Mouse (Mus musculus): ENCODE measurements around the gene Ablim1. TPM values are rescaled to one million over a fixed set of nuclear protein-coding genes. Genes with fewer than 3 reads are reported as not detected.
A peak's percentile ranks its signal among the peaks of the same experiment; 100 is the strongest.

Gene Ablim1
- polyA plus RNA-seq, 1 experiment from 2014 or later, result 6.1 TPM

DNA sequence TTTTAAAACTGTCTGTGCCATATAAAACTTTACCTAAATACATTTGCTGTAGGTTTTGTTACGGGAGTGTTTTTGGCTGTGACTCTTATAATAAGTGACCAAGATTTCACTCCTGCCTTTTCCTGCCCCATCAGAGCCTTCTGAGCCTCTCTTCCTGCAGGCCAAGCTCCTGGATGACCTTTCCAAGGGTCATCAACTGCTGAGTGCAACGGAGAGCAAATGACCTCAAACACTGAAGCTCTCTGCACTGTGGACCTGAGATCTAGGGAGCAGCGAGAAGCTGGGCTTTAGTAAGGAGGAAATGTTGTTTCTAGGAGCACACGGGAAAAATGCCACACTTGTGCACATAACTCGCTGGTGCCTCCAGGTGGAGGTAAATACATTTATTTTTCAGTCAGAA is 199.0 kb downstream of the Ablim1 start:
- H3K27me3 ChIP-seq (replicated peaks), result peaks cover 25% of the 10 kb centered on the region
- H3K36me3 ChIP-seq, result no peaks in the 10 kb centered on the region
- H3K4me2 ChIP-seq, result no peak overlapping the region
- H3K9ac ChIP-seq, result no peak overlapping the region
- H3K4me3 ChIP-seq, result no peak overlapping the region
- H3K9me3 ChIP-seq (replicated peaks), result no peaks in the 10 kb centered on the region
- 47% methylated on average over 5 of the region's 5 CpGs for WGBS (ENCODE audit: insufficient replicate concordance)
- H3K27ac ChIP-seq, result no peak overlapping the region
- ATAC-seq, result no peak
- peaks cover 46% of the 10 kb centered on the region for H3K4me1 ChIP-seq

DNA sequence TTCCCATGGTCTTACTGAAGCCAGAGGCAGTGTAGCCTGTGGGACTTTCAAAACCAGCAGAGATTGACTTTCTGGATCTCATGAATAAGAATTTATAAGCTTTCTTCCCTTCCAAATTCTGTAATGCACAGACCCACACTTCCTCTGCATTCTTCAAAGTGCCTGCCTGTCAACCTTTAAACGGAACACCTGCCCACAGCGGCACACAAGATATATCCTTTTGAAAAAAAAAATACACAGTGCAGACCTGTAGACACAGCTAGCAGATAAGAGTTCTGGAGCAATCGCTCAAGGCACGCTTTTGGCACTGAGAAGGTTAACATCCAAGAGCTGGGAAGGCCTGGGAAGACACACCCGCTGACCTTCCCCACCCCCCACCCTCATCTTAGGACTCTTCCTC is 199.8 kb downstream of the Ablim1 start:
- Histone ChIP-seq H3K4me3 (no peak overlapping the region), H3K4me1 (peaks cover 46% of the 10 kb centered on the region), H3K27me3 (replicated peaks) (peaks cover 23% of the 10 kb centered on the region), H3K36me3 (no peaks in the 10 kb centered on the region), H3K27ac (no peak overlapping the region), H3K9ac (no peak overlapping the region), H3K4me2 (no peak overlapping the region), H3K9me3 (replicated peaks) (no peaks in the 10 kb centered on the region)
- no peak for ATAC-seq
- WGBS (ENCODE audit: insufficient replicate concordance), result 57% methylated on average over 5 of the region's 5 CpGs

DNA sequence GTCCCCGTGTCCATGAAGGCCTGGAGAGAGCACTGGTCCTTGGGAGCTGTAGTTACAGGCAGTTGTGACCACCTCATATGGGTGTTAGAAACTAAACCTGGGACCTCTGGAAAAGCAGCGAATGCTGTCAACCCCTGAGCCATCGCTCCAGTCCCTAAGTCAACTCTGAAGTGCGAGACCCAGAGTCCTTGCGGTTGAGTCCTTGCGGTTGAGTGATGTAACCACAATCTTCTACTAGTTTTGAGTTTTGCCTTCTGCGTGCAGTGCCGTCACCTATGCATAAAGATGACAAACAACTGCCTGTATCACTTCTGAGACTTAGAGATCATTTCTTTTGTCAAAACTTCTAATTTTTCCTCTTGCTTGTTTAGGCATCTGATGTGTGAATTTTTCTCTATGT is 200.7 kb downstream of the Ablim1 start:
- Histone ChIP-seq H3K27me3 (replicated peaks) (peaks cover 13% of the 10 kb centered on the region), H3K4me3 (no peak overlapping the region), H3K36me3 (no peaks in the 10 kb centered on the region), H3K27ac (no peak overlapping the region), H3K4me1 (peaks cover 38% of the 10 kb centered on the region), H3K9me3 (replicated peaks) (no peaks in the 10 kb centered on the region), H3K4me2 (no peak overlapping the region), H3K9ac (no peak overlapping the region)
- WGBS (ENCODE audit: insufficient replicate concordance), result 79% methylated on average over 8 of the region's 8 CpGs
- no peak for ATAC-seq

DNA sequence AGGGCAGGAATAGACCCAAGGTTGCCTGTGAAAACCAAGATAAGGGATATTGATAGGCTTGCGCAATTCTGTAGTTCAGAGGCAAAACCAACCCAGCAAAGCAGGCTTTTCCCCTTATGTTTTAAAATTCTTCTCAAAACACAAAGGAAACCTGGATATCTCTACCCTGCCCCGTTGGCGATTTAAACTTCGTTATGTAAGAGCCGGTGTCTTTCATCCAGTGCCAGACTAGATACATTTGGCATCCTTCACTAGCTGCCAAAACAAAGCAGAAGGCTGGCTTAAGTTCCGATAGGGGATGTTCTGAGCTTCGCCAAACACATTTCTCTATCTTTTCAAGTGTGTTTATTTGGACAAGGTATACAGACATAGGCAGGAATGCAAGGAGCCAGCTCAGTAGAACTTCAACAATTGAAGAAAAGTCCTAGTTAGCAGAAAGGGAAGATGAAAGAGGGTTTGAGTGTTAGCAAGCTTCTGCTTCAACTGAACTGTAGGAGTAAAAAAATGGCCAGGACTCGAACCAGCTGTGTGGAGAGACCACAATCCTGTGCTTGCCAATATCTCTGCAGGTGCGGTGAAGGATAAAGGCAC is 201.8 kb downstream of the Ablim1 start:
- ATAC-seq, result no peak
- Histone ChIP-seq H3K36me3 (no peaks in the 10 kb centered on the region), H3K27me3 (replicated peaks) (0 out of 2 replicates have a peak, but pooled peaks cover 4% of the 10 kb centered on the region), H3K4me2 (no peak overlapping the region), H3K4me3 (no peak overlapping the region), H3K9me3 (replicated peaks) (no peaks in the 10 kb centered on the region), H3K4me1 (peaks cover 29% of the 10 kb centered on the region), H3K27ac (0 out of 2 replicates have a peak overlapping the region, but pooled peaks have one; percentile 3), H3K9ac (no peak overlapping the region)
- 30% methylated on average over 9 of the region's 9 CpGs for WGBS (ENCODE audit: insufficient replicate concordance)

DNA sequence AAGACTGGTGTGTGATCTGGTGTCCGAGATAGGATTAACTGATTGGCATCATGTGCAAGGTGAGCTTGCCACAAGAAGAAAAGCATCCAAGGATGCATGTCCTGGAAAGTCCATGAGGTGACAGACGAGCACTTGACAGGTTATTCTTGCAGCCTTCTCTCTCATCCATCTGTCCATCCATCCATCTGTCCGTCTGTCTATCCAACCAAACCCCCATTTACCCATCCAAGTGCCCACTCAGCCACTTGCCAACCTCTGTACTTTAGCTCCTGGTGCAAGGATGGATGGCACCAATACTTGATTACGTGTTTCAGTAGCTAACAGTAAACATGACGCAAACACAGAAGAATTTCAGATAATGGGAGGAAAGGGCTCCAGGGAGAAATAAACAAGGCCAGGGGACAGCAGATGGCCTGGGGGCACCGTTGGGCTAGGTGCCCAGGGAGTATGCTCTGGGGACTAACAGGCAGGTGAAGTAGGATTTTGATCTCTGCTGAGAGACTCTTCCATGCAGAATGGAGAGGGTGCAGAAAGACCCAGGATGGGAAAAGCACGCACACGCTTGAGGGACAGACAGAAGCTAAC is 202.4 kb downstream of the Ablim1 start:
- no peaks in the 10 kb centered on the region for H3K9me3 ChIP-seq (replicated peaks)
- 49% methylated on average over 8 of the region's 8 CpGs for WGBS (ENCODE audit: insufficient replicate concordance)
- no peaks in the 10 kb centered on the region for H3K36me3 ChIP-seq
- ATAC-seq, result no peak
- peaks cover 24% of the 10 kb centered on the region for H3K4me1 ChIP-seq
- no peaks in the 10 kb centered on the region for H3K27me3 ChIP-seq (replicated peaks)
- no peak overlapping the region for H3K4me2 ChIP-seq
- H3K4me3 ChIP-seq, result no peak overlapping the region
- H3K9ac ChIP-seq, result no peak overlapping the region
- no peak overlapping the region for H3K27ac ChIP-seq

DNA sequence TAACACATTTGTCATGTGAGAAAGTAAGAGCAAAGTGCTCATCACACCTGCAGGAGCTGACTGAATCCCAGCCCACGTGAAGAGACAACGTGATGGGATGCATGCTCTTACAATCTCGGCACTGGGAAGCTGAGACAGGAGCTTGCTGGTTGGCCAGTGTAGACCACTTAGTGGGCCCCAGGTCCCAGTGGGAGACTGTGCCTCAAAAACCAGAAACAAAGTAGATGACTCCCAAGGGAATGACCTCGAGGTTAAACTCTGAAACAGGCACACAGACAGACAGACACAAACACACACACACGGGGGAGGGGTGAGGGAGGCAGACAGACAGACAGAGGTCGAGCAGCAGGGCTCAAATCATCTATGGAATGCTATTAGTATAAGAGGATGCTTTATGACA is 203.4 kb downstream of the Ablim1 start:
- Histone ChIP-seq H3K4me3 (no peak overlapping the region), H3K27me3 (replicated peaks) (no peaks in the 10 kb centered on the region), H3K9ac (no peak overlapping the region), H3K27ac (no peak overlapping the region), H3K9me3 (replicated peaks) (no peaks in the 10 kb centered on the region), H3K4me1 (peaks cover 14% of the 10 kb centered on the region), H3K4me2 (no peak overlapping the region), H3K36me3 (no peaks in the 10 kb centered on the region)
- ATAC-seq, result no peak
- 51% methylated on average over 6 of the region's 6 CpGs for whole genome bisulfite sequencing (ENCODE audit: insufficient replicate concordance)

DNA sequence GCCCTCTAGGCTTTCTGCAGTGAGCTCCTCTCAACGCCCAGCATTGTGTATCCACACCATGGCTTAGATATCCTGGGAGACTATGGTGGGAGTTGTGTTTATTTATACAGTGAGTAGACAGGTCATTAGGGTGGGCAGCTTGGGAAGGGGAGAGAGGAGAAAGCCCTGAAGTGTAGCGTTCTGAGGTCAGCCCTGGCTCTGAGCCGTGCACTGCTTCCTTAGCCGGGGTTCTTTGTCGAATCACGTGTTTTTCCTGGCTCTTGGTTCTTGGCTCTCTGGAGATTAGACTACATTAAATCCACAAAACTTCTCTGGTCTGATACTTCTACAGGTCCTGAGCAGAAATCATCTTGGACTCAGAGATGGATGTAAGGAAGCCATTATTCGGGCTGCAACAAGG is 205.1 kb downstream of the Ablim1 start:
- Histone ChIP-seq H3K9me3 (replicated peaks) (no peaks in the 10 kb centered on the region), H3K36me3 (no peaks in the 10 kb centered on the region), H3K9ac (no peak overlapping the region), H3K27ac (no peak overlapping the region), H3K4me1 (peaks cover 1% of the 10 kb centered on the region), H3K4me2 (no peak overlapping the region), H3K4me3 (no peak overlapping the region), H3K27me3 (replicated peaks) (no peaks in the 10 kb centered on the region)
- WGBS (ENCODE audit: insufficient replicate concordance), result 77% methylated on average over 7 of the region's 7 CpGs
- ATAC-seq, result no peak

DNA sequence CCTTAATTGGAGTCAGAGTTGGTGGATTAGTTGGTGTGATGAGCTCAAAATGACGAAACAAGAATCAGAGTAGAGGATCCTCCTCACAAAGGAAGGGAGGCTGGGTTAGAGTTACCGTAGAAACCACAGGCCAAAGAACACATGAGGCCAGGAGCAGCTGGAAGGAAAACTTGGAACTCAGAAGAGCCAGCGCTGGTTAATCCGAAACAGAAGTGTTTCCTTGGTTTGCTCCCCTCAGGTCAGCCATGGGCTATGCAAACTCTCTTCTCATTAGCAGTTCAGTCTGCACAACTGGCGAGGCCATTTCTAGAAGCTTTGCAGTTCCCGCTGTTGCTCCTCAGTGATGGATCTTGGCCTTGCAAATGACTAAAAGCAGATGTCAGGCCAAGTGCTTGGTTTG is 208.2 kb downstream of the Ablim1 start:
- Histone ChIP-seq H3K9ac (no peak overlapping the region), H3K36me3 (no peaks in the 10 kb centered on the region), H3K27ac (no peak overlapping the region), H3K4me1 (peaks cover 9% of the 10 kb centered on the region), H3K4me3 (no peak overlapping the region), H3K9me3 (replicated peaks) (no peaks in the 10 kb centered on the region), H3K27me3 (replicated peaks) (no peaks in the 10 kb centered on the region), H3K4me2 (no peak overlapping the region)
- WGBS (ENCODE audit: insufficient replicate concordance), result 71% methylated on average over 6 of the region's 6 CpGs
- no peak for ATAC-seq

DNA sequence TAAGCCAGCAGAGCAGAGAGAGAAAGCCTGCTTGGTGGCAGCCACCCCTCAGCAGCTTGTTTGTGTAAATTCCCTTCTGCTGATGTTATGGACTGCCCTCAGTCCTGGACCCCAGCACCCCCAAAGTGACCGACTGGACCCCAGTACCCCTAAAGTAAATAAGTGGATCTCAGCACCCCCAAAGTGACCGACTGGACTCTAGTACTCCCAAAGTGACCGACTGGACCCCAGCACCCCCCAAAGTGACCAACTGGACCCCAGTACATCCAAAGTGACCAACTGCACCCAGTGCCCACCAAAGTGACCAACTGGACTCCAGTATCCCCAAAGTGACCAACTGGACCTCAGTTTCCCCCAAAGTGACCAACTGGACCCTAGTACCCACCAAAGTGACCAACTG is 208.7 kb downstream of the Ablim1 start:
- Histone ChIP-seq H3K27me3 (replicated peaks) (no peaks in the 10 kb centered on the region), H3K4me1 (peaks cover 9% of the 10 kb centered on the region), H3K36me3 (no peaks in the 10 kb centered on the region), H3K9me3 (replicated peaks) (no peaks in the 10 kb centered on the region), H3K4me2 (no peak overlapping the region), H3K4me3 (no peak overlapping the region), H3K27ac (no peak overlapping the region), H3K9ac (no peak overlapping the region)
- no peak for ATAC-seq
- 65% methylated on average over 3 of the region's 3 CpGs for WGBS (ENCODE audit: insufficient replicate concordance)

DNA sequence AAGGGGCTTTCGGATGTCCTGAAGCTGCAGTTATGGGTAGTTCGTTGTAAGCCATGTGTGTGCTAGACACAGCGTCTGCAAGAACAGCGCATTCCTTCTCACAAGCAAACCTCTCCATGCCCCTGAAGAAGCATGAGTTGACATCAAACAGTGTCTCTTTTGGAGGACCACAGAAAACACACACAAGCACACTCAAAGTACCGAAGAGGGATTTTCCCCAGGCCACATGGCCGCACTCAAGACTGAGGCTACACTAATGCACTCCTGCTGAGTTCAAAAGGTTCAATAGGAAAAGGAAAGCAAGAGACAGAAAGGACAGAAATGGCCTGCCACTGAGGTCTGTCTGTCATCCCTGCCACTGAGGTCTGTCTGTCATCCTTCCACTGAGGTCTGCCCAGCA is 209.6 kb downstream of the Ablim1 start:
- Histone ChIP-seq H3K4me1 (peaks cover 9% of the 10 kb centered on the region), H3K4me2 (no peak overlapping the region), H3K27ac (no peak overlapping the region), H3K27me3 (replicated peaks) (no peaks in the 10 kb centered on the region), H3K36me3 (no peaks in the 10 kb centered on the region), H3K4me3 (no peak overlapping the region), H3K9me3 (replicated peaks) (no peaks in the 10 kb centered on the region), H3K9ac (no peak overlapping the region)
- no peak for ATAC-seq
- WGBS (ENCODE audit: insufficient replicate concordance), result 83% methylated on average over 6 of the region's 6 CpGs

DNA sequence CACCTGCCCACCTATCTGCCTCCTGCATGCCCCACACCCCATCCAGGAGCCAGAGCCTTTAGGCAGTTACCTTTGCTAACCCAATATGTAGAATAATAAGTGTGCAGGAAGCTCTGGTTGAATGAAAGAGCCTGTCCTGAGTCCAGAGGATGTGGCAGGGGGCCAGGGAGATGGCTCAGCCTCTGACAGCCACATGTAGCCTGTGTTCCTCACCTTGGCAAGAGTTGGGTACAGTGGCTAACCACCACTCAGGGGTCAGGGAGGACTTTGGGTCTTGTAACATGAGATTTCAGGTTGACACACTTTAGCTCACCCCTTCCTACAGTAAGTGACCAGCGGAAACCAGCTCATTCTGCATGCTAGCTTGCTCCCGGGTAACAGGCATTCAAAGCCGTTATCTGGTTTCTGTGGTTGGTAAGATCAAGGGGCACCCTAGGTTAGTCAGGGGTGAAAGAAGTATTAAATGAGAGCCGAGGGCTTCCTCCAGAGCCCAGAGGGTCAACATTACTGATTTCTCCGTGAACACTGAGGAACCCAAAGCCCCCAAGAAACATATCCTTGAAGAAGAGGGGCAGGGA is 210.5 kb downstream of the Ablim1 start:
- H3K36me3 ChIP-seq, result no peaks in the 10 kb centered on the region
- H3K4me1 ChIP-seq, result peaks cover 9% of the 10 kb centered on the region
- no peak overlapping the region for H3K9ac ChIP-seq
- no peak overlapping the region for H3K4me3 ChIP-seq
- no peaks in the 10 kb centered on the region for H3K27me3 ChIP-seq (replicated peaks)
- ATAC-seq, result no peak
- no peaks in the 10 kb centered on the region for H3K9me3 ChIP-seq (replicated peaks)
- 31% methylated on average over 5 of the region's 5 CpGs for WGBS (ENCODE audit: insufficient replicate concordance)
- peak overlapping the region; percentile 13; the same call in 1 of the 2 replicates for H3K27ac ChIP-seq
- H3K4me2 ChIP-seq, result no peak overlapping the region

DNA sequence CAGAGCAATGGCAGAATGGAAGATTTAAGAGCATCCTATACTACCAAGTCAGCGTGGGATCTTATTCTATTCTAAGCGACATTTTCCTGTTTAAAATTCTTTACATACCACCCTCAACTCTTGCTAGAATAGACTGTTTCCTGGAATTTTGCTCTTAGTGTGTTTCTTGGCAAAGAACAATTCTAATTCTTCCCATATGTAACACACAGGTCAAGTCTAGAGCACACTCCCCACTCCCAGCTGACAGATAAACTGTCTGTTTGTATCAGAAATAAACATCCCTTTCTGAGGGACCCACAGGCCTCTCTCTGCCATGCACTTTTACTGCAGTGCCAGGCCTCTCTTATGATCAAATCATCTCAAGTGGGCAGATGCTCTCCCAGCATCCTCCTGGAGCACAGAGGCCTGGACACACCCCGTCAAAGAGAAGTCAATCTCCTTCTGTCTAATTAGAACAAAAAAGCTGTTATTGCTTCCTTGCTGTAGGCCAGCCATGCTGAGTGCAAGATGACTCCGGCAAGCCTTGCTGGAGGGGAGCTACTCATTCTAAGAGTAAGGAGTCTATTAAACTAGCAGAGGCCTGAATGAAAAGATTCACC is 211.3 kb downstream of the Ablim1 start:
- H3K27me3 ChIP-seq (replicated peaks), result no peaks in the 10 kb centered on the region
- H3K36me3 ChIP-seq, result no peaks in the 10 kb centered on the region
- no peak overlapping the region for H3K9ac ChIP-seq
- 0 out of 2 replicates have a peak overlapping the region, but pooled peaks have one; percentile 22 for H3K27ac ChIP-seq
- ATAC-seq, result no peak
- no peak overlapping the region for H3K4me2 ChIP-seq
- H3K4me1 ChIP-seq, result peaks cover 9% of the 10 kb centered on the region
- H3K9me3 ChIP-seq (replicated peaks), result no peaks in the 10 kb centered on the region
- 67% methylated on average over 4 of the region's 4 CpGs for WGBS (ENCODE audit: insufficient replicate concordance)
- no peak overlapping the region for H3K4me3 ChIP-seq

All from liver, embryonic 12.5 days (tissue).